Mouse (Mus musculus): ENCODE data around the gene Kctd2.
A peak's percentile ranks its signal among the peaks of the same experiment; 100 is the strongest.

Kctd2 gene

GRCm38 (mm10) chr11:115400630-115401391, 19.1 kb upstream of the Kctd2 start:
- no peak for DNase-seq (ENCODE audit: extremely low spot score)

GRCm38 (mm10) chr11:115403338-115404124, 16.4 kb upstream of the Kctd2 start, which contains the start of gene Mrpl58:
TSS of gene Mrpl58 (plus strand) at chr11:115403752.
- peak; percentile 88 for DNase-seq (ENCODE audit: extremely low spot score)

GRCm38 (mm10) chr11:115405723-115406122, 14.2 kb upstream of the Kctd2 start:
- DNase-seq (ENCODE audit: extremely low spot score): no peak

GRCm38 (mm10) chr11:115406858-115407401, 13.0 kb upstream of the Kctd2 start:
- DNase-seq (ENCODE audit: extremely low spot score): no peak

- DNase-seq (ENCODE audit: extremely low spot score): no peak
These were observed 11.5 kb upstream of the Kctd2 start for GRCm38 (mm10) chr11:115408266-115408920.

GRCm38 (mm10) chr11:115409556-115409955, 10.4 kb upstream of the Kctd2 start:
- DNase-seq (ENCODE audit: extremely low spot score): no peak

GRCm38 (mm10) chr11:115420336-115421190, 635 bp downstream of the Kctd2 start:
- DNase-seq (ENCODE audit: extremely low spot score): peak; percentile 68

- no peak for DNase-seq (ENCODE audit: extremely low spot score)
These were observed 1.4 kb downstream of the Kctd2 start for GRCm38 (mm10) chr11:115421328-115421727.

GRCm38 (mm10) chr11:115421972-115422371, 2.0 kb downstream of the Kctd2 start:
- DNase-seq (ENCODE audit: extremely low spot score): no peak

- no peak for DNase-seq (ENCODE audit: extremely low spot score)
These were observed 3.2 kb downstream of the Kctd2 start for GRCm38 (mm10) chr11:115423091-115423490.

- no peak for DNase-seq (ENCODE audit: extremely low spot score)
These were observed 4.7 kb downstream of the Kctd2 start for GRCm38 (mm10) chr11:115424666-115425065.

GRCm38 (mm10) chr11:115425671-115426070, 5.7 kb downstream of the Kctd2 start:
- no peak for DNase-seq (ENCODE audit: extremely low spot score)

GRCm38 (mm10) chr11:115427482-115428331, 7.8 kb downstream of the Kctd2 start:
- DNase-seq (ENCODE audit: extremely low spot score): peak; percentile 88

- no peak for DNase-seq (ENCODE audit: extremely low spot score)
These were observed 9.4 kb downstream of the Kctd2 start for GRCm38 (mm10) chr11:115429307-115429706.

- no peak for DNase-seq (ENCODE audit: extremely low spot score)
These were observed 10.6 kb downstream of the Kctd2 start for GRCm38 (mm10) chr11:115430561-115430960.

- no peak for DNase-seq (ENCODE audit: extremely low spot score)
These were observed 12.9 kb downstream of the Kctd2 start for GRCm38 (mm10) chr11:115432814-115433213.

- no peak for DNase-seq (ENCODE audit: extremely low spot score)
These were observed 13.4 kb downstream of the Kctd2 start for GRCm38 (mm10) chr11:115433342-115433741.

- peak; percentile 73 for DNase-seq (ENCODE audit: extremely low spot score)
These were observed 15.8 kb downstream of the Kctd2 start for GRCm38 (mm10) chr11:115435596-115436337.

GRCm38 (mm10) chr11:115437571-115438122, 17.7 kb downstream of the Kctd2 start:
- DNase-seq (ENCODE audit: extremely low spot score): no peak

Measured in embryo, embryonic 9.5 days (tissue).